Mouse (Mus musculus): Measurements from ENCODE around the gene Rnf25. TPM values are rescaled to one million over a fixed set of nuclear protein-coding genes. Genes with fewer than 3 reads are reported as not detected.
A peak's percentile ranks its signal among the peaks of the same experiment; 100 is the strongest.

The Rnf25 gene
- polyA plus RNA-seq, 1 experiment from 2014 or later, result 41.8 TPM

DNA sequence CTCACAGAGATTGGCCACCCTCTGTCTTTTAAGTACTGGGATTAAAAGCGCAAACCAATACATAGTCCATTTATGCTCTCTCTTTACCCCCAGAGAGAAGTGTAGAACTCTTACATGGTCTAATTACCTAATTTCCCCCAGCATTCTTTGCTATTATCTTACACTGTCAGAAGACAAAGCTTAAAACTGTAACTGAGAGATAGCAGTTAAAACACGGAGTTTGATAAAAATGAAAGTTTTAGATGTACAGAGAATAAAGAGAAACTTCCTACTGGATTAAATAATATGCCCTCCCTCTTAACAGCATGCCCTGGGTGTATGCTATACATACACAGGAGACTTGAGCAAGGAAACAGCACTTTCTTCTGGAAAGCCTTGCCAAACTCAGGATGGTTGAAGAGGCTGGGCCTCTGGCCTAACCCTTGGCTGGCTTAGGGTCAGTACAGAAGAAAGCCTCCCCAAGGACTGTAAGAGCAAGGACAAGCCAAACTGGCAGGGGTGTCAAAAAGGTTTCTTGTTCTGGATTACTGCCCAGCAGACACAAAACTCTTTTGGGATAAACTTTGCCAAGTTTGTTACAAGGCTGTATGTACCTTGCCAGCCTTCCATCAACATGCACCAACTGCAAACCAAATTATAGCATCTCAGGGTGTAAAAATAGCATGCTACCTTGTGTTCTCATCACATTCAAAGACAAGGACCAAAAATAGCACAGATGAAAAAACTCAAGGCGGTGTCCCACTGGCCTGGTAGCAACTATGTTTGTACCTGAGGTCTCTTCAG is 16.4 kb downstream of the Rnf25 start:
- no peak for ATAC-seq (ENCODE audit: insufficient number of reproducible peaks, insufficient read depth, low FRiP score, low TSS enrichment, low read depth)
- H3K4me1 ChIP-seq, result peaks cover 21% of the 10 kb centered on the region
- H3K9ac ChIP-seq, result peak overlapping the region; percentile 58; the same call in 1 of the 2 replicates
- no peak overlapping the region for H3K4me3 ChIP-seq
- no peaks in the 10 kb centered on the region for H3K9me3 ChIP-seq
- no peak overlapping the region for H3K4me2 ChIP-seq
- no peaks in the 10 kb centered on the region for H3K27me3 ChIP-seq
- WGBS, result 93% methylated on average over 3 of the region's 3 CpGs
- H3K36me3 ChIP-seq, result peaks cover 31% of the 10 kb centered on the region
- no peak overlapping the region for H3K27ac ChIP-seq

GRCm38 (mm10) chr1:74582621-74583020 is 18.6 kb downstream of the Rnf25 start:
- no peak for ATAC-seq (ENCODE audit: insufficient number of reproducible peaks, insufficient read depth, low FRiP score, low TSS enrichment, low read depth)
- Histone ChIP-seq H3K4me2 (no peak overlapping the region), H3K27me3 (no peaks in the 10 kb centered on the region), H3K4me1 (peaks cover 12% of the 10 kb centered on the region), H3K27ac (no peak overlapping the region), H3K4me3 (no peak overlapping the region), H3K36me3 (peaks cover 48% of the 10 kb centered on the region), H3K9me3 (no peaks in the 10 kb centered on the region), H3K9ac (no peak overlapping the region)
- WGBS, result 84% methylated on average over 3 of the region's 3 CpGs

- Histone ChIP-seq H3K36me3 (peaks cover 92% of the 10 kb centered on the region), H3K27ac (no peak overlapping the region), H3K27me3 (no peaks in the 10 kb centered on the region), H3K4me1 (no peaks in the 10 kb centered on the region), H3K9me3 (no peaks in the 10 kb centered on the region), H3K4me3 (no peak overlapping the region), H3K4me2 (no peak overlapping the region), H3K9ac (no peak overlapping the region)
- no peak for ATAC-seq (ENCODE audit: insufficient number of reproducible peaks, insufficient read depth, low FRiP score, low TSS enrichment, low read depth)
- 92% methylated on average over 29 of the region's 29 CpGs for WGBS
These were observed 31.2 kb downstream of the Rnf25 start for GRCm38 (mm10) chr1:74569739-74570719.

- no peak overlapping the region for H3K9ac ChIP-seq
- WGBS, result 89% methylated on average over 6 of the region's 6 CpGs
- H3K27me3 ChIP-seq, result no peaks in the 10 kb centered on the region
- peaks cover 74% of the 10 kb centered on the region for H3K36me3 ChIP-seq
- no peak overlapping the region for H3K4me3 ChIP-seq
- H3K4me1 ChIP-seq, result no peaks in the 10 kb centered on the region
- no peak for ATAC-seq (ENCODE audit: insufficient number of reproducible peaks, insufficient read depth, low FRiP score, low TSS enrichment, low read depth)
- no peaks in the 10 kb centered on the region for H3K9me3 ChIP-seq
- no peak overlapping the region for H3K4me2 ChIP-seq
- no peak overlapping the region for H3K27ac ChIP-seq
These were observed 35.4 kb downstream of the Rnf25 start for GRCm38 (mm10) chr1:74565834-74566233.

DNA sequence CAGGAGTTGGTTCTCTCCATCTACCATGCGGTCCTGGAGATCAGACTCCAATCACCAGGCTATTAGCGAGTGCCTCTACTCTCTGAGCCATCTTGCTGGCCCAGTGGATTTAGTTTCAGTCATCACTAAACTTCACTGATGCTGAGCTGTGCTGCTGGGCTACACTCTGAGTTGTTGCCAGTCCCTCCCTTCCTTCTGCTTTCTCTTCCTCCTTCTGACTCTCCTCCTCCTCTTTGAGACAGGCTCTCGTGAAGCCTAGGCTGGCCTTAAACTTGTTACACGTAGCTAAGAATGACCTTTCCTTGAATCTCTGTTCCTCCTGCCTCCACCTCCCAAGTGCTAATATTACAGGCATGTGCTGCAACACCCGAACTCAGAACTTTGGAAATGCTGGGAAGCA is 42.1 kb downstream of the Rnf25 start:
- 78% methylated on average over 5 of the region's 5 CpGs for WGBS
- Histone ChIP-seq H3K4me3 (no peak overlapping the region), H3K27me3 (no peaks in the 10 kb centered on the region), H3K36me3 (peaks cover 12% of the 10 kb centered on the region), H3K4me1 (no peaks in the 10 kb centered on the region), H3K9me3 (no peaks in the 10 kb centered on the region), H3K27ac (no peak overlapping the region), H3K9ac (no peak overlapping the region), H3K4me2 (no peak overlapping the region)
- no peak for ATAC-seq (ENCODE audit: insufficient number of reproducible peaks, insufficient read depth, low FRiP score, low TSS enrichment, low read depth)

DNA sequence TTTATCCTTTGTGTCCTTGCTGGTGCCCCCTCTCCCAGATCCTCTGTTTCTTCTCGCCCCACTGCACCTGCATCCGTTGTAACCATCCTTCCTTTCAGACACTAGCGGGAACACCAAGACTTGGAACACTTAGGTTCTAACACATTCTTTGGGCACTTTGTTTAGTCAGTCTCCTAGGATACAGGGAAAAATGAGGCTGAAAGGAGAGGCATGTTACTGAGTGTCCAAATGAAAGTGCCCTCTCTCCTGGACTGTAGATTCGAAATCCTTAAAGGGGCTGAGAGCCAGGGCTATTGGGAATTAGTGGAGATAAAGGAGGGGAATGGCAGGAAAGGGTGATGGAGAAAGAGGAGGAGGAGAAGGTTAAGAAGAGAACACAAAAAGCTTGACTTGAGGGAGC is 57.0 kb downstream of the Rnf25 start, which contains the start of gene Usp37:
Usp37 (minus strand) TSS at position 101 of the 400 bp plus-strand sequence.
- H3K27me3 ChIP-seq, result no peaks in the 10 kb centered on the region
- H3K9ac ChIP-seq, result no peak within 1 kb of the TSS
- WGBS, result 81% methylated on average over 4 of the region's 4 CpGs
- H3K27ac ChIP-seq, result no peak within 1 kb of the TSS
- no peak for ATAC-seq (ENCODE audit: insufficient number of reproducible peaks, insufficient read depth, low FRiP score, low TSS enrichment, low read depth)
- H3K4me3 ChIP-seq, result no peak within 1 kb of the TSS
- no peak within 1 kb of the TSS for H3K4me2 ChIP-seq
- no peaks in the 10 kb centered on the region for H3K9me3 ChIP-seq
- no peaks in the 10 kb centered on the region for H3K36me3 ChIP-seq
- H3K4me1 ChIP-seq, result peaks cover 8% of the 10 kb centered on the region

Small RNA genes lying within 50 kb of the gene (microRNA-seq; reads per million reads assigned to microRNA genes)
- not detected for gene Gm25035

Other genes starting within 250 kb of the Rnf25 start
- gene Catip, start 239.3 kb downstream of the Rnf25 start, polyA plus RNA-seq (2015; fragmentation: Nextera tagmentation; extraction: Ambion mirVana), result 0.63 and 0.77 TPM in 2 replicates
- 1.8 and 2.8 TPM in 2 replicates for gene Slc11a1, start 226.2 kb downstream of the Rnf25 start, polyA plus RNA-seq (2015; fragmentation: Nextera tagmentation; extraction: Ambion mirVana)
- 91.0 and 92.3 TPM in 2 replicates for gene Ctdsp1, start 209.9 kb downstream of the Rnf25 start, polyA plus RNA-seq (2015; fragmentation: Nextera tagmentation; extraction: Ambion mirVana)
- 0.20 and 2.0 TPM in 2 replicates for gene Vil1, start 192.0 kb downstream of the Rnf25 start, polyA plus RNA-seq (2015; fragmentation: Nextera tagmentation; extraction: Ambion mirVana)
- gene Cnot9, start 95.3 kb downstream of the Rnf25 start, polyA plus RNA-seq (2015; fragmentation: Nextera tagmentation; extraction: Ambion mirVana), result 68.5 and 70.8 TPM in 2 replicates
- gene Plcd4, start 58.5 kb downstream of the Rnf25 start, polyA plus RNA-seq (2015; fragmentation: Nextera tagmentation; extraction: Ambion mirVana), result 0.95 and 1.4 TPM in 2 replicates
- 37.2 and 38.0 TPM in 2 replicates for gene Usp37, start 57.1 kb downstream of the Rnf25 start, polyA plus RNA-seq (2015; fragmentation: Nextera tagmentation; extraction: Ambion mirVana)
- gene Zfp142, start 13.2 kb downstream of the Rnf25 start, polyA plus RNA-seq (2015; fragmentation: Nextera tagmentation; extraction: Ambion mirVana), result 9.3 and 9.4 TPM in 2 replicates
- 18.0 and 18.9 TPM in 2 replicates for gene Bcs1l, start 13.1 kb downstream of the Rnf25 start, polyA plus RNA-seq (2015; fragmentation: Nextera tagmentation; extraction: Ambion mirVana)
- 9.4 and 10.0 TPM in 2 replicates for gene Stk36, start within 50 bp of the Rnf25 start, polyA plus RNA-seq (2015; fragmentation: Nextera tagmentation; extraction: Ambion mirVana)
- 12.9 and 17.6 TPM in 2 replicates for gene Ttll4, start 60.3 kb upstream of the Rnf25 start, polyA plus RNA-seq (2015; fragmentation: Nextera tagmentation; extraction: Ambion mirVana)
- gene Cyp27a1, start 112.2 kb upstream of the Rnf25 start, polyA plus RNA-seq (2015; fragmentation: Nextera tagmentation; extraction: Ambion mirVana), result 15.3 and 19.0 TPM in 2 replicates
- gene Prkag3, start 147.8 kb upstream of the Rnf25 start, polyA plus RNA-seq (2015; fragmentation: Nextera tagmentation; extraction: Ambion mirVana), result 0.25 and 0.35 TPM in 2 replicates
- 49.1 and 55.5 TPM in 2 replicates for gene Wnt6, start 170.5 kb upstream of the Rnf25 start, polyA plus RNA-seq (2015; fragmentation: Nextera tagmentation; extraction: Ambion mirVana)
- 5.4 and 6.9 TPM in 2 replicates for gene Wnt10a, start 190.1 kb upstream of the Rnf25 start, polyA plus RNA-seq (2015; fragmentation: Nextera tagmentation; extraction: Ambion mirVana)

All from embryonic facial prominence, embryonic 13.5 days (tissue).